Mouse (Mus musculus): ENCODE measurements around the gene Batf. TPM values are rescaled to one million over a fixed set of nuclear protein-coding genes. Genes with fewer than 3 reads are reported as not detected.

Gene Batf
- polyA plus RNA-seq, 1 experiment: not detected

DNA sequence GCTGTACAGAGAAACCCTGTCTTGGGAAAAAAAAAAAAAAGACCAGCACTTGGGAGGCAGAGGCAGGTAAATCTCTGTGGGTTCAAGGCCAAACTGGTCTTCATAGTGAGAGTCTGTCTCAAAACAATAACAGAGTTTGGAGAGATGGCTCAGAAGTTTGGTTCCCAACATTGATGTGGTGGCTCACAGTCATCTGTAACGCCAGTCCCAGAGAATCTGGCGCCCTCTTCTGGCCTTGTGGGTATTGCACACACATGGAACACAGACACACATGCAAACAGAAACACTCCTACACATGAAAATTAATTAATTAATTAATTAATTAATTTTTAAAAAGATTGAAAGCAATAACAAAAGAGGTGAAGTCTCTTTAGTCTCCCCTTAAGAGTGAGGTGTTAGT is 4.1 kb upstream of the Batf start:
- Histone ChIP-seq H3K27me3 (ENCODE audit: control insufficient read depth, insufficient read depth, insufficient read length) (peaks cover 25% of the 10 kb centered on the region), H3K36me3 (ENCODE audit: control insufficient read depth, insufficient read depth) (no peaks in the 10 kb centered on the region), H3K4me3 (no peak overlapping the region), H3K4me2 (ENCODE audit: low read depth) (no peak overlapping the region), H3K79me2 (ENCODE audit: control insufficient read depth, insufficient read depth) (no peaks in the 10 kb centered on the region), H3ac (ENCODE audit: control insufficient read depth, insufficient read length) (no peak overlapping the region)
- no peak for TF ChIP-seq MAX (IDR thresholded peaks at IDR 0.05; ENCODE audit: low read depth)
- TF ChIP-seq TCF12 (IDR thresholded peaks at IDR 0.05; ENCODE audit: insufficient read depth, poor library complexity, severe bottlenecking): no peak
- no peak for TF ChIP-seq E2F4 (IDR thresholded peaks at IDR 0.05; ENCODE audit: insufficient read depth)
- no peak for TF ChIP-seq CEBPB (IDR thresholded peaks at IDR 0.05; ENCODE audit: insufficient read depth, poor library complexity, severe bottlenecking)
- no peak for TF ChIP-seq TCF3 (IDR thresholded peaks at IDR 0.05; ENCODE audit: insufficient read length, low read depth)
- no peak for TF ChIP-seq SRF (IDR thresholded peaks at IDR 0.05; ENCODE audit: control insufficient read depth, insufficient read length, low read depth)

DNA sequence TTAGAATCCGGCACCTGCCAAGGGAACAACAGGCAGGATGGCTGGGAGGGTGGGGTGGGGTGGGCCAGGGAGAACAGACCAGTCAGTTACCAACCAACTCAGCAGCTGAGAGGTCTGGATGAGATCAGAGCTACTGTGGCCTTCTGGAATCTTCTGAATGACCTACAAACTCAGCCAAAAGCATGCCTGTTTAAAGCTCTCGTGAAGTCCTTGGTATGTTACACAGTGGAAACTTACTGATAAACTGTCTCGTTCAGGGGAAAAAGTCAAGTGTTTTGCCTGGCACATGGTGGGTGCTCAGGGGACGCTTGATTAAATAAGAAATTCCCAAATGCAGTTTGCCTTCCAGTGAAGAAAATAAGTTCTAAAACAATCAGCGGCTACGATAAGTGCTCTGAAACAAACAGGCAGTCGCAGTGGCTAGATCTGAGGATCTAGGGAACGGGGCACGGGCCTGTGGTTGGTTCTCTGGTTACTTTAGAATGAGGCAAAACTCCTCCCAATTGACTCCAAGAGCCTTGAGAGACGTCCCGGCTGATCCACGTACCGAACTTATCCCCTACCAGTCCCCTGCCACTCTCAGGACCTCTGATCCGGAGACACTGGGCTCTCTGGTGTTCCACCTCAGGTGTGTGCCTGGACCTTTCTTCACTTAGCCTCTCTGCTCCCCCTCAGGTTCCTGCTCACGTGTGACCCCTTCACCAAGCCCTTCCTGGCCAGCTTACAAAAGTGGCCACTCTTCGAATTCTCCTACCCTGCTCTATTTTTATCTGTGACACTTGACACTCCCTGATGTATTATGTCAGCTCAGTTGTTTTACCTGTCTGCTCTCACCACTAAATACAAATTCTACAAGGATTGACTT is 1.8 kb upstream of the Batf start:
- H3K27me3 ChIP-seq (ENCODE audit: control insufficient read depth, insufficient read depth, insufficient read length): peaks cover 47% of the 10 kb centered on the region
- no peaks in the 10 kb centered on the region for H3K36me3 ChIP-seq (ENCODE audit: control insufficient read depth, insufficient read depth)
- TF ChIP-seq TCF12 (IDR thresholded peaks at IDR 0.05; ENCODE audit: insufficient read depth, poor library complexity, severe bottlenecking) (no peak), REST (IDR thresholded peaks at IDR 0.05; ENCODE audit: insufficient read depth, insufficient read length) (no peak), TCF3 (IDR thresholded peaks at IDR 0.05; ENCODE audit: insufficient read length, low read depth) (no peak), CEBPB (IDR thresholded peaks at IDR 0.05; ENCODE audit: insufficient read depth, poor library complexity, severe bottlenecking) (no peak), POLR2AphosphoS2 (IDR thresholded peaks at IDR 0.05; ENCODE audit: insufficient read length, low read depth) (no peak), POLR2A (IDR thresholded peaks at IDR 0.05; ENCODE audit: insufficient read length, low read depth) (no peak), USF1 (IDR thresholded peaks at IDR 0.05; ENCODE audit: low read depth) (no peak), MYOD1 (IDR thresholded peaks at IDR 0.05; ENCODE audit: control insufficient read depth in 1 of 3, insufficient read length in 2 of 3, low read depth in 2 of 3) (no peak), SRF (IDR thresholded peaks at IDR 0.05; ENCODE audit: control insufficient read depth, insufficient read length, low read depth) (no peak), MYOG (IDR thresholded peaks at IDR 0.05; ENCODE audit: control insufficient read depth in 1 of 3, insufficient read depth in 1 of 3, insufficient read length in 2 of 3, low read depth in 2 of 3) (no peak), MAX (IDR thresholded peaks at IDR 0.05; ENCODE audit: low read depth) (no peak), E2F4 (IDR thresholded peaks at IDR 0.05; ENCODE audit: insufficient read depth) (no peak)
- no peak overlapping the region for H3K4me3 ChIP-seq
- no peaks in the 10 kb centered on the region for H3K79me2 ChIP-seq (ENCODE audit: control insufficient read depth, insufficient read depth)
- H3K4me2 ChIP-seq (ENCODE audit: low read depth): no peak overlapping the region
- H3ac ChIP-seq (ENCODE audit: control insufficient read depth, insufficient read length): no peak overlapping the region

DNA sequence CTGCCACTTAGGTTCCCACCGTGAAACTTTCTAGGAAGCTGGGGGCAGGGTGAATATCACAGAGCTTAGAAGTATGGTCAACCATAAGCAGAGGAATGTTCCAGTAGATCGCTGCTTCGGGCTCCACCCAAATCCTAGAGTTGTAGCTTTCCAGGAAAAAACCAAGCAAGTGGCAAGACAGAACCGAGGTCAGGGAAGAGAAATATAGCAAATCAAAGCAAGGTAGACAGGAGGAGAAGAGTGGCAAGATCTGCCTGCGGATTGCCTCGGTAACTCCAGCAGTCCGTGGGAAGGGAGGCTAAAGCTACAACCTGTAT is 706 bp downstream of the Batf start:
- no peaks in the 10 kb centered on the region for H3K36me3 ChIP-seq (ENCODE audit: control insufficient read depth, insufficient read depth)
- no peaks in the 10 kb centered on the region for H3K79me2 ChIP-seq (ENCODE audit: control insufficient read depth, insufficient read depth)
- no peak overlapping the region for H3ac ChIP-seq (ENCODE audit: control insufficient read depth, insufficient read length)
- H3K27me3 ChIP-seq (ENCODE audit: control insufficient read depth, insufficient read depth, insufficient read length): peaks cover 41% of the 10 kb centered on the region
- no peak for TF ChIP-seq POLR2A (IDR thresholded peaks at IDR 0.05; ENCODE audit: insufficient read length, low read depth)
- no peak for TF ChIP-seq MYOG (IDR thresholded peaks at IDR 0.05; ENCODE audit: control insufficient read depth in 1 of 3, insufficient read depth in 1 of 3, insufficient read length in 2 of 3, low read depth in 2 of 3)
- TF ChIP-seq SRF (IDR thresholded peaks at IDR 0.05; ENCODE audit: control insufficient read depth, insufficient read length, low read depth): no peak
- no peak for TF ChIP-seq MYOD1 (IDR thresholded peaks at IDR 0.05; ENCODE audit: control insufficient read depth in 1 of 3, insufficient read length in 2 of 3, low read depth in 2 of 3)
- TF ChIP-seq USF1 (IDR thresholded peaks at IDR 0.05; ENCODE audit: low read depth): no peak
- no peak for TF ChIP-seq TCF12 (IDR thresholded peaks at IDR 0.05; ENCODE audit: insufficient read depth, poor library complexity, severe bottlenecking)
- no peak for TF ChIP-seq POLR2AphosphoS2 (IDR thresholded peaks at IDR 0.05; ENCODE audit: insufficient read length, low read depth)
- TF ChIP-seq MAX (IDR thresholded peaks at IDR 0.05; ENCODE audit: low read depth): no peak
- TF ChIP-seq REST (IDR thresholded peaks at IDR 0.05; ENCODE audit: insufficient read depth, insufficient read length): no peak
- no peak overlapping the region for H3K4me3 ChIP-seq
- no peak overlapping the region for H3K4me2 ChIP-seq (ENCODE audit: low read depth)

DNA sequence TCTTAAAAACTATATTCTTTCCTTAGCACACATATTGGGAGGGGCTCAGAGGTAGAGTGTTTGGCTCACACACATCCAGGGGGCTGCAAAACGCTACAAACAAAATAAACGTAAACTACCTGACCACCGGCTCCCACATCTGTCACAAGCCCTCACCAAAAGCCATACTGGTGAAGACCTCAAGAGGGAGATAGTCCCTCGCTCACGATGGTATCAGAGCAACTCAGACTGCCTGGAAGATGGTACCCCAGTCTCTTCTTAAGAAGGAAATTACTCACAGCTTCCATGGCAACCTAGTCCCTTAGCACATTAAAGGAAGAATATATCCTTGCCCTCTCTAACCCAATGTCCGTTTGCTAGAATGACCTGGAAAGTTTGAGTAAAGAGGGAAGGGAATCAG is 1.4 kb downstream of the Batf start:
- Histone ChIP-seq H3K36me3 (ENCODE audit: control insufficient read depth, insufficient read depth) (no peaks in the 10 kb centered on the region), H3K4me2 (ENCODE audit: low read depth) (no peak overlapping the region), H3K79me2 (ENCODE audit: control insufficient read depth, insufficient read depth) (no peaks in the 10 kb centered on the region), H3ac (ENCODE audit: control insufficient read depth, insufficient read length) (no peak overlapping the region), H3K27me3 (ENCODE audit: control insufficient read depth, insufficient read depth, insufficient read length) (peaks cover 41% of the 10 kb centered on the region), H3K4me3 (no peak overlapping the region)
- TF ChIP-seq REST (IDR thresholded peaks at IDR 0.05; ENCODE audit: insufficient read depth, insufficient read length) (no peak), MAX (IDR thresholded peaks at IDR 0.05; ENCODE audit: low read depth) (no peak), SRF (IDR thresholded peaks at IDR 0.05; ENCODE audit: control insufficient read depth, insufficient read length, low read depth) (no peak), TCF3 (IDR thresholded peaks at IDR 0.05; ENCODE audit: insufficient read length, low read depth) (no peak), E2F4 (IDR thresholded peaks at IDR 0.05; ENCODE audit: insufficient read depth) (no peak), TCF12 (IDR thresholded peaks at IDR 0.05; ENCODE audit: insufficient read depth, poor library complexity, severe bottlenecking) (no peak), USF1 (IDR thresholded peaks at IDR 0.05; ENCODE audit: low read depth) (no peak)

DNA sequence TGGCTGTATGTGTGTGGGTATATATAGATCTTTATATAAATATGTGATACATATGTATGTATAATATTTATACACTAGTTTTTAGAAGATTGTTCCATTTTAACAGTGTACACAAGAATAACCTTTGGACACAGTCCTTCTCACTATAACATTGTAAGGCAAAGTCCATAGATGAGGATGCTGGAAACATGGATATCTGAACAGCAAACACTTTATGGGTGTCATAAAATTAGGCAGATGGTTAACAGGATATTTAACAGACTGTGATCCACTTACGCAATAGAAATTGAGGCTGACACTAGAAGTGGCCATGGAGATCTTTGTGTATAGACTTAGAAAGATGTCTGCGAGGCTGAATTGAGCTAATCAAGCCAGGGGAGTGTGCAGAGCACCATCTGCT is 9.3 kb downstream of the Batf start:
- H3K4me2 ChIP-seq (ENCODE audit: low read depth): no peak overlapping the region
- no peak overlapping the region for H3ac ChIP-seq (ENCODE audit: control insufficient read depth, insufficient read length)
- H3K36me3 ChIP-seq (ENCODE audit: control insufficient read depth, insufficient read depth): no peaks in the 10 kb centered on the region
- peaks cover 11% of the 10 kb centered on the region for H3K27me3 ChIP-seq (ENCODE audit: control insufficient read depth, insufficient read depth, insufficient read length)
- TF ChIP-seq SRF (IDR thresholded peaks at IDR 0.05; ENCODE audit: control insufficient read depth, insufficient read length, low read depth) (no peak), TCF3 (IDR thresholded peaks at IDR 0.05; ENCODE audit: insufficient read length, low read depth) (no peak)
- no peaks in the 10 kb centered on the region for H3K79me2 ChIP-seq (ENCODE audit: control insufficient read depth, insufficient read depth)
- no peak overlapping the region for H3K4me3 ChIP-seq
